Mouse (Mus musculus) adrenal gland, postnatal 10 days (tissue): ENCODE measurements around the gene Wbp1. TPM values are rescaled to one million over a fixed set of nuclear protein-coding genes. Genes with fewer than 3 reads are reported as not detected.
"Not testable (repeated sequence)": the region's sequence is repeated elsewhere in the genome, so short reads cannot be mapped to it uniquely, and the experiment has no call there.

Experiments
- DNase-seq: peaks from one replicate; pipeline ENCODE4 v3.0.0; 2021; ENCODE audit warnings: mixed read lengths
- long read RNA-seq, 2 experiments: library from polyadenylated mRNA; stranded (forward); transcript quantifications; one replicate each; pipeline ENCODE4 v2.0.0; 2021
- total RNA-seq, 2 experiments: library from RNA; stranded (reverse); gene quantifications; 2 replicates each; pipeline ENCODE4 v1.2.3; 2021

Wbp1 gene
- total RNA-seq: 10 to 100 TPM; 61.1 to 82.1 TPM
- long read RNA-seq, experiment 1, transcript Wbp1-207 (5 exons, 981 nt): minor isoform, 11 of 132 reads
- long read RNA-seq, experiment 1, transcript Wbp1-201 (5 exons, 1,419 nt): major isoform, 38 of 132 reads
- long read RNA-seq, experiment 1, partial matches to known transcripts: 10 of 132 reads
- long read RNA-seq, experiment 1, other reads (novel, unspliced or antisense): 70 of 132 reads
- long read RNA-seq, experiment 2, transcript Wbp1-201 (5 exons, 1,419 nt): major isoform, 30 of 91 reads
- long read RNA-seq, experiment 2, partial matches to known transcripts: 2 of 91 reads
- long read RNA-seq, experiment 2, other reads (novel, unspliced or antisense): 55 of 91 reads

DNA sequence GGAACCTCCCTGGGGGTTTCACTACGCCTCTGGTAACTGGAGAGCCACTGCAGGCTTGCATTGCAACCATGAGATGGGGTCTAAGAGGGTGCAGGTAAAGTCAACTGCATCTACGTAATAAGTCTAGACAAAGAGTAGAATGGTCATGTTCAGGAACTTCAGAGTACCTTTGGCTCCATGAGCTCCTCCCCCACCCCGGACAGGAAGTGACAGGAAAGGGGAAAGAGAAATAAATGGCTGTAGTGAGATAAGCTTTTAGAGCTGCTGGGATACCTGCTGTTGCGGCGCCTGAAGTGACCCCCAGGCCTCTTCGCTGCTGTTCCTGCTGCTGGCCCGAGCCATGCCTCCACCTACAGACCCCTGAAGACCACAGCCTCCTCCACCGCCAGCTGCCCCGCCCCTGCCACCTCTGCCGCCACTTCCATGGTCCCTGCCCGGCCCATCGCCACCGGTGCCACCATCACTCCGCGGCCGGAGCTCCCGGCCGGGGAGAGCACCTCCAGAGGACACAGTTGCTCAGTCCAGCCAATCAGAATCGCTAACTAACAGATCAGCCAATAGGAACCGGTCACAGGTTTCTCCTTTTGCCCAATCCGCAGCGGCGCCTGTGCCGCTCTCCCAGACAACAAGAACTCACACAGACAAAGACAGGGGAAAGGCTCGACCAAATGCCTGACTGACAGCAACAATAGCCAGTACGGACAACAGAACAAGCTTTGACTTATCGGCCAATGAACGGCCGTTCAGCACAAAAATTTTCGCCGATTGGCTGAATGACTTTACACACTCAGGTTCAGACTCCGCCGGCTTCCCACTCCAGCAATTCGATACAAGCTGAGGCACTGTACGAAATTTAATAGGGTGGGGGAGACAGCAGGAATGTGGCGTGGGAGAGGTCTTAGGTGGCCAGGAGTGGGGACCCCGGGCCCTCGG, at the start of gene Wbp1:
Gene Wbp1, minus strand, starts transcription at position 630 of the 933 bp plus-strand sequence.
- DNase-seq: peak; percentile 94

DNA sequence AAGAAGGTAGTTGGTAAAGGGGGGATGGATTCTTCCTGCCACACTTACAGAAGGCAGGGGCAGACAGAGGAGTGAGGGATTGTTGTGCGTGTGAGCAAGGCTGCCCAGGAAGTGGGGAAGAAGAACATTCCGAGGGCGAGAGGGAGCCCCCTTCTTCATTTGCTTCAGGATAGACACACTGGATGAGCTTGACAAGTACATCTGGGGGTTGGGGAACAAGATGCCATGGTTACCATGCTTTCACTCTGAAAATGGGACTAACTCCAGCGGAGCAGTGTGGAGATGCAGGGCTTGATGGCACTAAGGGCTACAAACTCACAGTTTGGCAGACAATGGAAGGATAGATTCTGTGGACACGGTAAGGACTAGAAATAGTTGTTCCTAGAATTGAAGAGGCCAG, 49.7 kb upstream of the Wbp1 start:
- DNase-seq: no peak

DNA sequence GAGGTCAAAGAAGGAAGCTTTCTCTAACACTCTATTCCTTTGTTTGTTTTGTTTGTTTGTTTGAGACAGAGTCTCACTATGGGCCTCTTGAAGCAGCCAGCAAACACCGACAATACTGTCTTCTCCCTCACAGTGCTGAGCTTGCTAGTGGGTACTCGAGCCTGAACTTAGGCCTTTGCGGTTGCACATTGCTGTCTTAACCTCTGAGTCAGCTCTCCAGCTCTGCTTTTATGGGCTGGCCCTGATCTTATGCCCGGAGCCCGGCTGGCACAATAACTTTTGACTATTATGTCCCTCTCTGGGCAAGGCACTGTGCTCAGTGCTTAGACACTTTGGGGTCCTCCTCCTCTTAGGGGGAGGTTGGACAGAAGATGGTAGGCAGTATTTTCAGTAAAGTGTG, 48.5 kb upstream of the Wbp1 start:
- DNase-seq: no peak

GRCm38 (mm10) chr6:83166243-83166630, 44.9 kb upstream of the Wbp1 start:
- DNase-seq: no peak

- DNase-seq: peak; percentile 94
Observed at GRCm38 (mm10) chr6:83165607-83166242, 44.4 kb upstream of the Wbp1 start, which contains the start of gene Dctn1. Gene Dctn1, plus strand, starts transcription at chr6:83165920.

- DNase-seq: no peak
Observed at GRCm38 (mm10) chr6:83165026-83165606, 43.8 kb upstream of the Wbp1 start.

DNA sequence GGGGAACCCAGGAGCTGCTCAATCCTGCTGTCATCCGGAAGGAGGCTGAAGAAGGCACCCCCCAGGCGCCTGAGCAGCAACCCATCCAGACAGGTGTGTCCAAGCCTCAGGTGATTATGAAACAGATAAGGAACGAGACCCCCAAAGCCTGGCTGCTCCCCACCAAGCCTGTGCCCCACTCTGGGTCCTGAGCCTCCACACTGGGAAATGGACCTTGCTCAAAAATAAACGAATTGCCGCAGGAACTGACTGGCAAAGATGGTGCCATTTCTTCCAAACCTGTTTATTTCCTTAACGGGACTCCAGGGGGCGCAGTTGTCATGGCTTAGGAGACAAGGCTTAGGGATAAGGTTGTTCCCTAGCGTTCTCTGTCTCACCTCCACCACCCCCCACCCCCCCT, 41.3 kb upstream of the Wbp1 start:
- peak; percentile 78 for DNase-seq

DNA sequence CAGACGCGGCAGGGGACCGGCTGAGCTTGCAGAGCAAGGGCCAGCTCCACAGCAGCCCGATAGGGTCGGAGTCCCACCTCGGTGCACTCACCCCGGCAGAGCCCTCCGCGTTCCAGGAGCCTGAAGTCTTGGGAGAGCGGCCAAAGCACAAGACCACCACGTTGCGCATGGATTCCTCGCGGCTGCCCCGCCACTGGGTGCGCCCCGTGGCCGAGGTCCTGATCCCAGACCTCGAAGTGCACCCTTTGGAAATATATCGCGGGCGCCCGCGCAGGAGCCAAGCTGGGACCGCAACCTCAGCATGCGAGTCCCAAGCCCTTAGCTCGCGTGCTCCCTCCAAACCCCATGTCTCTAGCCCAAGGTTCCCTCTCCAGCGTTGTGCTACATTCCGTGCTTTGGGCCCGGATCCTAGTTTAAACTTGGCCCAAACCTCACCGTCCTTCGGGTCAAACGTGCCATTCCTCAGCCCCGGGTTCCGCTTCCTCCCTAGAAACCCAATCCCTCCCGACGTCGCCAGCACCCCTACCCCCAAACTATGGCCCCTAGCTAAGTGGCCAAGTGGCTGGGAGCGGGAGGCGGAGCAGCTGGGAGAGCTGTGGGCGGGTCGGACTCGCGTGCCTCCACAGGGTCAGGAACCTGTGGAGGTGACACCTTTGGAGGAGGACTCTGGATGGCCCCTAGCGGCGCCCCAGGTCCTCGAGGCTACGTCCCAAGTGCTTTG, 40.7 kb upstream of the Wbp1 start:
- peak; percentile 67 for DNase-seq

- DNase-seq: no peak
Observed at GRCm38 (mm10) chr6:83161442-83161841, 40.1 kb upstream of the Wbp1 start.

DNA sequence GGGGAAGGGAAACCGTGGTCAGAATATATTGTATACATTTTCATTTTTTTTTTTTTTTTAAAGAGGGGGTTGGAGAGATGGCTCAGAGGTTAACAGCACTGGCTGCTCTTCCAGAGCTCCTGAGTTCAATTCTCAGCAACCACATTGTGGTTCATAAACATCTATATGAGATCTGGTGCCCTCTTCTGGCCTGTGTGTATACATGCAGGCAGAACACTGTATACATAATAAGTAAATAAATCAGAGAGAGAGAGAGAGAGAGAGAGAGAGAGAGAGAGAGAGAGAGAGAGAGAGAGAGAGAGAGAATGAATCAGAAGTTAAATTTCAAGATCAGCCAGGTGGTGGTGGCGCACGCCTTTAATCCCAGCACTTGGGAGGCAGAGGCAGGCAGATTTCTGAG, 38.1 kb upstream of the Wbp1 start:
- not testable (repeated sequence) for DNase-seq

DNA sequence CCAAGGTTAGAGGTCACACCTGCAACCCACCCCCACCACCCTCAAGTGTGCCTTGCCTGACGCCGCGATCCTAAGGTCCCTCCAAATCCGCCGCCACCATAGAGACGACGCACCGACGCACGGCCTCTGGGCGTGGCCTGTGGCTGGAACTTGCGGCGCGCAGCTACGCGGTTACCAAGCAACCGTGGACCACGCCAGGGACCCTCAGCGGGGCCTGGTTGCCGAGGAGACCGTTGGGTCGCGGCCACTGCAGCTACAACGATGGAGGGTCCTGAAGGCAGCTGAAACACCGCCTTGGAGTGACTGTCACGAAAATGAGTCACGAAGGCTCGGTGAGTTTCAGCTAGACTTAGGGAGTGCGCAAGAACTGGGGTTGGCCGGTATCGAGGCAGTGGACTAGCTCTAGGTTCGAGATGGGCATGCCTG, 34.9 kb upstream of the Wbp1 start, which contains the start of the genes Wdr54 and 1700003E16Rik:
Gene Wdr54, minus strand, starts transcription at position 139 of the 426 bp plus-strand sequence.
Gene 1700003E16Rik, plus strand, starts transcription at position 146 of the 426 bp plus-strand sequence.
- peak; percentile 73 for DNase-seq

DNA sequence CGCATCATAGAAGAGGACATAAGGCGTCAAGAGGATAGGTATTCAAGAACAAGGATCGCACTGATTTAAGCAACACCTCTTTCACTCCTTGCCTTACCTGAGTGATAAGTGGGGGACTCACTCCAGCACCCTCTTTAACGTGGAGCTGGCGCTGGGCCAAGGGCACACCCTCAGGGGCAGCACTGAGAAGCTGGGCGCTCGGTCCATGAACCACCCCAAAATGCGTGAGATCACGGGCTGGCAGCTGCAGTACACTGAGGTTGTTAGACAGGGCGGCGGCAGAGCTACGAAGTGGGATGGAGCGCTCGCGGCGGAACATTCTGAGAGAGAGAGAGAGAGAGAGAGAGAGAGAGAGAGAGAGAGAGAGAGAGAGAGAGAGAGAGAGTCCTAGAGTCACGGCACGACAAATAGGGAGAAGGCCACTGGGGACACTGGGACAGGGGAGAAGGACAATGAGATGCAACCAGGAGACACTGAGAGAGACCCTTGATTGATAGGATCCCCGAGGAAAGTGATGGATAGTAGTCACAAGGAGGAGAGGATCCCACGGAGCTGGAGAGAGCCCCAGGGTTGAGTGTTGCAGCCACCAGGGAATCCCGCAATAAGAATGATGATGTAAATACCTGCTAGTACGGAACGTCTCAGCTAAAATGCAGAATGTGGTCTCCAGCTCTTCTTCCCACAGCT, 34.3 kb upstream of the Wbp1 start:
- no peak for DNase-seq

DNA sequence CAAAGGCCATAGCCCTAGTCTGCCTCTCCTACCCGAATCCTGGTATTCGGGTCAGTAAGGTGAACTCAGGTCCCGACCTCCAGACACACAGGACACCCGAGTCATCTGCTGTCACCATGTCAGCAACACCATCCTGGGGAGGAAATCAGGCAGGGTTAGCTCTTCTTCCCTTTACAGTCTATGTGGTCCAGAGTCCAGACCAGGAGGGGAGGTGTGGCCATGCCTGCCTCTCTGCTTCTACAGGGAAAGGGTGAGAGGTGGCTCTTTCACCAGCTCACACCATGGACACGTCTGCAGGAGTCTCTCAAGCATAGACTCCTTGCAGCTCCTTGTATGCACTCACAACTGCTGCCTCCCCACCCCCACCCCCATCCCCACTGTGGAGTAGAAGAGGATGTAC, 32.1 kb upstream of the Wbp1 start:
- no peak for DNase-seq

GRCm38 (mm10) chr6:83153038-83153437, 31.7 kb upstream of the Wbp1 start:
- no peak for DNase-seq

DNA sequence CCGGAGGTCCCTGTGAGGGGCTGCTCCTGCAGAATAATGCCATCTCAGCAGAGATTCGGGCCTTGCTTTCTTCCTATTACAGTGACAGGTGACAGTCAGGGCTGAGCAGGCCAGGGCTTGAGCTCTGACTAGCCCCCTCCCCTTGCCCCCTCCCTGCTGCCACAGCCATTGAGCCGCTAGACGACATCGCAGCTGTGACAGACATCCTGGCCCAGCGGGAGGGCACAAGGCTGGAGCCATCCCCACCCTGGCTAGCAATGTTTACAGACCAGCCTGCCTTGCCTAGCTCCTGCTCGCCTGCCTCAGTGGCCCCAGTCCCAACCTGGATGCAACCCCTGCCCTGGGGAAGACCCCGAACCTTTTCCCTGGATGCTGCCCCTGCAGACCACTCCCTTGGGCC, 30.4 kb upstream of the Wbp1 start:
- no peak for DNase-seq

GRCm38 (mm10) chr6:83147280-83147679, 25.9 kb upstream of the Wbp1 start:
- peak; percentile 59 for DNase-seq

- no peak for DNase-seq
Observed at GRCm38 (mm10) chr6:83145805-83146204, 24.4 kb upstream of the Wbp1 start.

- DNase-seq: no peak
Observed at GRCm38 (mm10) chr6:83145209-83145608, 23.9 kb upstream of the Wbp1 start.

DNA sequence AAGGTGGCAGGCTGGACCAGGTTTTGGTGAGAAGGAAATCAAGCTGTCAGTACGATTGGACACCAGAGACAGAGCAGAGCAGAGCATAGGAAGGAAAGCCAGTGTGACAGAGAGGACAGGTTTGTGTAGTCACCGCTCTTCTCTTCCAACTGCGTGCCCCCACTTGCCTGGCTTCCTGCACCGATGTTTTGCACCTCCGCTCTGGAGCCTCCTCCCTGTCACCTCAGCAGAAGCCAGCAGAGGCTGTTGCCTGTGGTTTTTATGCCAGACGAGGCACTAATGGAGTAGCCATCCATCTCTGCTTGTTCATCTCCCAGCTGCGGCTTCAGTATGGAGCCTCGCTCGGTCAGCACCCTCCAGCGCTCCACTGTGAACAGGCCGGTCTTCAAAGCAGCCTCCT, 21.5 kb upstream of the Wbp1 start:
- no peak for DNase-seq

GRCm38 (mm10) chr6:83142211-83142731, 20.9 kb upstream of the Wbp1 start:
- DNase-seq: peak; percentile 47

DNA sequence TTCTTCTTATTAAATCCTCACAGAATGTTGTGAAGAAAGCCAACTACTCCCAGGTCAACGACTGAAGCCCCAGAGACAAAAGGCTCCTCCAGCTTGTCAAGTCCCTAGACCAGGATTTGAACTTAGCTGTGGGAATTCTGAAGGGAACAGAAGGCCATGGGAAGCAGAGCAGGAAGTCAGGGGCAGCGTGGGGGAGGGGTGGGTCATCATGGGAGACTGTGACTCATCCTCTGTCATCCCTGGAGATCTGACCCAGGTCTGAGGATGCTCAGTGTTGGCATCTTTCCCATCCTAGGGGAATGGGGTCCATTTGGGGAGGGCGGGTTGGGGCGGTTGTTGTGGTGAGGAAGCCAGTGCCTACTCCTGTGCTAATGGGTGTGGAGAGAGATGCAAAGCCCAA, 20.3 kb upstream of the Wbp1 start:
- DNase-seq: no peak
